Comparison of ENCODE assay signal across 20 mouse cellular contexts in the genomic region with DNA sequence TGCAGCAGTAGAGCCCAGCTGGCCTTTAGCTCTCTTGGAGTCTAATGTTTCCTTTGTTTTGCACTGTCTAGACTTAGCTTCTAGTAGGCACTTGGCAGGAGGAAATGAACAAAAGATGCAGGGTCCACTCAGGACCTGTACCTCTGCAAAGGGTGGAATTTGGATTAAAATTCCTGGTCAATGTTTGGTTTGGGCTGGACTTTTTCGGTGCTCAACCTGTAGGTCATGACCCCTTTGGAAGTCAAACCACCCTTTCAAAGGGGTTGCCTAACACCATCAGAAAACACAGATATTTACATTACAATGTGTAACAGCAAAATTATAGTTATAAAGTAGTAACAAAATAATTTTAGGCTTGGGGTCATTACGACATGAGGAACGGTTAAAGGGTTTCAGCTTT. TPM values are rescaled to one million over a fixed set of nuclear protein-coding genes. Genes with fewer than 3 reads are reported as not detected.
DNase-seq lines count a peak whose midpoint lies in the region; ATAC-seq and TF ChIP-seq lines count a peak whose summit lies in the region.
"Had no signal": no experiment of that assay in that cellular context is flagged by ENCODE, and none has a peak within 500 bp of the region (broad histone marks: within the 10 kb centered on the region; RNA-seq: fewer than 3 reads in every experiment).

No protein-coding gene starts in this region.

- no peaks in the 10 kb centered on the region for H3K27me3 ChIP-seq in intestine, embryonic 14.5 days (replicated peaks; ENCODE audit: control insufficient read depth, insufficient read depth, low read length)
- no peaks in the 10 kb centered on the region for H3K27me3 ChIP-seq in intestine, postnatal 0 days (replicated peaks; ENCODE audit: control insufficient read depth, insufficient read depth, low read length)
- H3K27me3 ChIP-seq in embryonic facial prominence, embryonic 15.5 days, result no peaks in the 10 kb centered on the region
- H3K27me3 ChIP-seq in liver, embryonic 15.5 days, result no peaks in the 10 kb centered on the region
- H3K27me3 ChIP-seq: neural tube, embryonic 13.5 days had no signal

- H3K4me2 ChIP-seq in intestine, embryonic 14.5 days (ENCODE audit: low read length), result no peak overlapping the region
- no peak overlapping the region for H3K4me2 ChIP-seq in intestine, postnatal 0 days (replicated peaks; ENCODE audit: low read depth)
- H3K4me2 ChIP-seq in embryonic facial prominence, embryonic 15.5 days (replicated peaks), result no peak overlapping the region
- no peak overlapping the region for H3K4me2 ChIP-seq in liver, embryonic 15.5 days
- H3K4me2 ChIP-seq: neural tube, embryonic 13.5 days had no signal

- WGBS in intestine, embryonic 14.5 days, result 72% methylated on average over 3 of the region's 3 CpGs
- 81% methylated on average over 3 of the region's 3 CpGs for WGBS in intestine, postnatal 0 days
- WGBS in embryonic facial prominence, embryonic 15.5 days, result 79% methylated on average over 3 of the region's 3 CpGs
- 69% methylated on average over 3 of the region's 3 CpGs for WGBS in liver, embryonic 15.5 days (ENCODE audit: insufficient replicate concordance)

- H3K9ac ChIP-seq in intestine, embryonic 14.5 days (ENCODE audit: low read length), result no peak overlapping the region
- H3K9ac ChIP-seq in intestine, postnatal 0 days (ENCODE audit: low read depth, low read length), result no peak overlapping the region
- H3K9ac ChIP-seq in embryonic facial prominence, embryonic 15.5 days, result no peak overlapping the region
- no peak overlapping the region for H3K9ac ChIP-seq in liver, embryonic 15.5 days
- H3K9ac ChIP-seq: neural tube, embryonic 13.5 days had no signal

- H3K9me3 ChIP-seq in intestine, embryonic 14.5 days (ENCODE audit: control insufficient read depth, low read length), result no peaks in the 10 kb centered on the region
- no peaks in the 10 kb centered on the region for H3K9me3 ChIP-seq in intestine, postnatal 0 days (ENCODE audit: control insufficient read depth)
- H3K9me3 ChIP-seq in embryonic facial prominence, embryonic 15.5 days (replicated peaks), result no peaks in the 10 kb centered on the region
- no peaks in the 10 kb centered on the region for H3K9me3 ChIP-seq in liver, embryonic 15.5 days (replicated peaks)
- H3K9me3 ChIP-seq: neural tube, embryonic 13.5 days had no signal

- H3K4me3 ChIP-seq in gastrocnemius, adult 2 months, result peak overlapping the region; percentile 60
- no peak overlapping the region for H3K4me3 ChIP-seq in intestine, embryonic 14.5 days (ENCODE audit: low read depth, low read length)
- H3K4me3 ChIP-seq in intestine, postnatal 0 days (ENCODE audit: low read depth, low read length), result no peak overlapping the region
- no peak overlapping the region for H3K4me3 ChIP-seq in embryonic facial prominence, embryonic 15.5 days (replicated peaks)
- H3K4me3 ChIP-seq in liver, embryonic 15.5 days (replicated peaks), result no peak overlapping the region
- H3K4me3 ChIP-seq: erythroblast, embryonic 14.5 days; neural tube, embryonic 13.5 days had no signal

- no peak for DNase-seq in gastrocnemius, adult 2 months
- DNase-seq in gastrocnemius, postnatal 10 days, result no peak
- no peak for DNase-seq in intestine, embryonic 14.5 days (ENCODE audit: low spot score)
- DNase-seq in cerebellum, adult 18-20 months, result no peak
- no peak for DNase-seq in left cerebral cortex, postnatal 4 days
- DNase-seq: B cell, adult 2 months; cerebellum, postnatal 14 days; retina, postnatal 1 day; thymus, adult 18-20 months had no signal

- H3K27ac ChIP-seq in gastrocnemius, adult 2 months, result peak overlapping the region; percentile 93
- H3K27ac ChIP-seq in intestine, embryonic 14.5 days (ENCODE audit: low read depth), result peak overlapping the region; percentile 29
- H3K27ac ChIP-seq in intestine, postnatal 0 days (ENCODE audit: low read depth, low read length), result no peak overlapping the region
- H3K27ac ChIP-seq in embryonic facial prominence, embryonic 15.5 days (replicated peaks), result peak overlapping the region; percentile 76; the same call in 1 of the 2 replicates
- H3K27ac ChIP-seq in liver, embryonic 15.5 days (replicated peaks), result peak overlapping the region; percentile 64
- H3K27ac ChIP-seq: neural tube, embryonic 13.5 days had no signal

- intact Hi-C loops in gastrocnemius, adult 2 months (cut with DNase I), result loop anchor here (5.0 kb wide), 1 partner anchor 113 kb away; no protein-coding TSS in a partner anchor
- intact Hi-C loops in left cerebral cortex, postnatal 4 days (cut with DNase I), result loop anchor here (10.0 kb wide), 1 partner anchor 136 kb away; no protein-coding TSS in a partner anchor

- H3K4me1 ChIP-seq in intestine, embryonic 14.5 days (replicated peaks; ENCODE audit: control insufficient read depth, insufficient read depth, low read length), result peaks cover 53% of the 10 kb centered on the region
- H3K4me1 ChIP-seq in intestine, postnatal 0 days (replicated peaks; ENCODE audit: control insufficient read depth, insufficient read depth, low read length), result 0 out of 2 replicates have a peak, but pooled peaks cover 4% of the 10 kb centered on the region
- peaks cover 51% of the 10 kb centered on the region for H3K4me1 ChIP-seq in embryonic facial prominence, embryonic 15.5 days
- peaks cover 39% of the 10 kb centered on the region for H3K4me1 ChIP-seq in liver, embryonic 15.5 days (replicated peaks)

- H3K36me3 ChIP-seq in intestine, embryonic 14.5 days (ENCODE audit: control insufficient read depth, insufficient read depth, low read length), result no peaks in the 10 kb centered on the region
- H3K36me3 ChIP-seq in intestine, postnatal 0 days (ENCODE audit: control insufficient read depth, insufficient read depth), result no peaks in the 10 kb centered on the region
- no peaks in the 10 kb centered on the region for H3K36me3 ChIP-seq in embryonic facial prominence, embryonic 15.5 days
- H3K36me3 ChIP-seq in liver, embryonic 15.5 days (replicated peaks), result no peaks in the 10 kb centered on the region
- H3K36me3 ChIP-seq: neural tube, embryonic 13.5 days had no signal

- no peak for ATAC-seq in intestine, embryonic 14.5 days (replicated peaks; ENCODE audit: low FRiP score, low TSS enrichment, low read depth)
- ATAC-seq in intestine, postnatal 0 days, result no peak
- no peak for ATAC-seq in embryonic facial prominence, embryonic 15.5 days (ENCODE audit: insufficient number of reproducible peaks, low FRiP score, low TSS enrichment, low read depth)
- ATAC-seq in liver, embryonic 15.5 days (ENCODE audit: insufficient read depth), result peak; percentile 19; the same call in 1 of the 2 replicates
- ATAC-seq: midbrain, embryonic 16.5 days had no signal

- TF ChIP-seq CTCF in gastrocnemius, adult 2 months (IDR thresholded peaks at IDR 0.05), result no peak
- no peak for TF ChIP-seq CTCF in intestine, postnatal 0 days (IDR thresholded peaks at IDR 0.05; ENCODE audit: low read depth)

RNA-seq across cellular contexts. Expression of a gene that starts 21.1 kb away (rescaled TPM):
- 10 to 100 TPM; 33.6 to 35.8 TPM for total RNA-seq in gastrocnemius, adult 2 months (2021)
- 10 to 100 TPM; 21.7 to 24.4 TPM for total RNA-seq in gastrocnemius, postnatal 10 days (2021)
- polyA plus RNA-seq in intestine, embryonic 14.5 days (2014; fragmentation: Nextera tagmentation; extraction: Ambion mirVana), result 58.3 and 63.4 TPM in 2 replicates
- polyA plus RNA-seq in intestine, postnatal 0 days (2015; fragmentation: Nextera tagmentation; extraction: Ambion mirVana), result 83.6 and 91.4 TPM in 2 replicates
- polyA plus RNA-seq in embryonic facial prominence, embryonic 15.5 days (2015; fragmentation: Nextera tagmentation; extraction: Ambion mirVana), result 39.9 and 42.9 TPM in 2 replicates
- 21.9 and 24.6 TPM in 2 replicates for polyA plus RNA-seq in liver, embryonic 15.5 days (2015; fragmentation: Nextera tagmentation; extraction: Ambion mirVana)
- total RNA-seq in left cerebral cortex, postnatal 4 days (2021), result 10 to 100 TPM; 31.2 to 40.7 TPM

RNA-seq across cellular contexts. Expression of a gene that starts 34.1 kb away (rescaled TPM):
- not detected for total RNA-seq in gastrocnemius, adult 2 months (2021)
- not detected for total RNA-seq in gastrocnemius, postnatal 10 days (2021)
- polyA plus RNA-seq in intestine, embryonic 14.5 days (2014; fragmentation: Nextera tagmentation; extraction: Ambion mirVana), result 1.7 and 3.4 TPM in 2 replicates
- polyA plus RNA-seq in intestine, postnatal 0 days (2015; fragmentation: Nextera tagmentation; extraction: Ambion mirVana), result 0.50 and 0.55 TPM in 2 replicates
- polyA plus RNA-seq in embryonic facial prominence, embryonic 15.5 days (2015; fragmentation: Nextera tagmentation; extraction: Ambion mirVana), result 3.6 and 3.8 TPM in 2 replicates
- polyA plus RNA-seq in liver, embryonic 15.5 days (2015; fragmentation: Nextera tagmentation; extraction: Ambion mirVana), result 0.26 and 0.35 TPM in 2 replicates
- total RNA-seq in left cerebral cortex, postnatal 4 days (2021), result not detected
- total RNA-seq: gastrocnemius, adult 18-20 months; left cerebral cortex, postnatal 10 days; MEL had no signal
- polyA plus RNA-seq: activated CD4-positive, CD25-positive, alpha-beta regulatory T cell, adult 4 months; erythroblast, embryonic 14.5 days; spleen, adult 2 months had no signal

RNA-seq across cellular contexts. Expression of a gene that starts 48.2 kb away (rescaled TPM):
- 10 to 100 TPM; 50.8 to 56.0 TPM for total RNA-seq in gastrocnemius, adult 2 months (2021)
- total RNA-seq in gastrocnemius, postnatal 10 days (2021), result 10 to 100 TPM; 32.8 to 33.8 TPM
- polyA plus RNA-seq in intestine, embryonic 14.5 days (2014; fragmentation: Nextera tagmentation; extraction: Ambion mirVana), result 14.1 and 15.9 TPM in 2 replicates
- 4.0 and 4.3 TPM in 2 replicates for polyA plus RNA-seq in intestine, postnatal 0 days (2015; fragmentation: Nextera tagmentation; extraction: Ambion mirVana)
- polyA plus RNA-seq in embryonic facial prominence, embryonic 15.5 days (2015; fragmentation: Nextera tagmentation; extraction: Ambion mirVana), result 10.7 and 11.5 TPM in 2 replicates
- polyA plus RNA-seq in liver, embryonic 15.5 days (2015; fragmentation: Nextera tagmentation; extraction: Ambion mirVana), result 2.3 and 2.4 TPM in 2 replicates
- total RNA-seq in left cerebral cortex, postnatal 4 days (2021), result 100 to 1,000 TPM; 150 to 152 TPM

RNA-seq across cellular contexts. Expression of a gene that starts 57.7 kb away (rescaled TPM):
- 1 to 10 TPM; 6.3 TPM for total RNA-seq in gastrocnemius, adult 2 months (2021)
- 10 to 100 TPM; 20.7 to 29.0 TPM for total RNA-seq in gastrocnemius, postnatal 10 days (2021)
- 40.0 and 46.4 TPM in 2 replicates for polyA plus RNA-seq in intestine, embryonic 14.5 days (2014; fragmentation: Nextera tagmentation; extraction: Ambion mirVana)
- 21.7 and 22.9 TPM in 2 replicates for polyA plus RNA-seq in intestine, postnatal 0 days (2015; fragmentation: Nextera tagmentation; extraction: Ambion mirVana)
- 114 and 120 TPM in 2 replicates for polyA plus RNA-seq in embryonic facial prominence, embryonic 15.5 days (2015; fragmentation: Nextera tagmentation; extraction: Ambion mirVana)
- 9.7 and 10.1 TPM in 2 replicates for polyA plus RNA-seq in liver, embryonic 15.5 days (2015; fragmentation: Nextera tagmentation; extraction: Ambion mirVana)
- 10 to 100 TPM; 15.5 to 16.2 TPM for total RNA-seq in left cerebral cortex, postnatal 4 days (2021)
- total RNA-seq: MEL had no signal
- polyA plus RNA-seq: erythroblast, embryonic 14.5 days had no signal
